Mouse (Mus musculus) liver, embryonic 14.5 days (tissue): ENCODE data around the gene Them4.

Experiments
- CTCF ChIP-seq: IDR thresholded peaks from 2 replicates; pipeline ENCODE4 v1.5.1; 2016; ENCODE audit warnings: antibody characterized with exemption, low read depth, control low read depth
- EP300 ChIP-seq: IDR thresholded peaks from 2 replicates; pipeline ENCODE4 v1.6.1; 2016; ENCODE audit warnings: antibody characterized with exemption, low read depth

DNA sequence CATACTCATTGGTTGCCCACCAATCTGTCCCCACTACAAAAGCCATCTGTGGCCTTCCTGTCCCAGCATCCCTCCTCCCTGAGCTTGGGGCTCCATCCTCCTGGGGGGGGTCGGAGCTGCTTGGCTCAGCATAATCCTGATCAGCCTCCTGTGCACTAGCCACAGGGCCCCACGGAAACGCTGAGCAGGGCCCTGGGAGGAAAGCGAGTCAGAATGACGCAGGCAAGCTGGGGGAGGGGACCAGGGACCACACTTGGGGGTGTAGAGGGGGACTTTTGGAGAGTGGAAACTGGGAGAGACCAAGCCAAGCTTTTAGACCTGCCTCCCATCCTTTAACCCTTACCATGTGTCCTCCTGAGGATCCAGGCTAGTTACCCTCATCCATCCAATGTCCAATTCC, 66.0 kb downstream of the Them4 start:
- no peak for TF ChIP-seq EP300
- TF ChIP-seq CTCF: no peak
